Mouse (Mus musculus) cortical plate, adult 2 months (tissue): ENCODE data around the gene BC030499.

Experiments
- CTCF ChIP-seq: fragments of 200-500 bp; IDR thresholded peaks from 2 replicates; pipeline ENCODE4 v1.5.1; 2011; ENCODE audit warnings: mild to moderate bottlenecking, control low read depth, low read length; ENCODE audit not compliant: insufficient read depth; ENCODE audit errors: extremely low read depth
- POLR2A ChIP-seq: fragments of 200-500 bp; IDR thresholded peaks from 2 replicates; pipeline ENCODE4 v1.6.1; 2011; ENCODE audit warnings: mild to moderate bottlenecking, low read length, control low read depth; ENCODE audit not compliant: insufficient read depth; ENCODE audit errors: extremely low read depth

- TF ChIP-seq POLR2A (no peak), CTCF (no peak)
Measured at GRCm38 (mm10) chr11:78265571-78265970, 25.1 kb upstream of the BC030499 start.
